In the genomic region with DNA sequence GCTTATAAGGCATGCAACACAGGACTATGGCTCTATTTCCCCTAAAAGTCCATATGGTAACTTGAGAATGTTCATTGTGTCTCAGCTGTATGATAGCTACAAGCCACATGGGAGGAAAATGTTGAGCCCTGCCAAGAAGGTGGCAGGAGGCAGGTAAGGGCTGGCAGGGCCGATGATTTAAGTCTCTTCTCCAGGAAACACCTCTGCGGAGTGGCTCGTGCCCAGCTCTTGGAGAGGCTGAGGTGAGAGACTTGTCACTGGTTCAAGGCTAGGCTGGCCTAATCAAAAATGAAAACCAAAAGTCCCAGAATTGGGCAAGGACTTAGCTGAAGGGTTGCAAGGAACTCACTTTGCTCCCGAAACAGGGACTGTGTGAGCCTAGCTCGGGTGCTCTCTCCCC, we compare ENCODE assay signal across 19 mouse cellular contexts. TPM values are rescaled to one million over a fixed set of nuclear protein-coding genes. Genes with fewer than 3 reads are reported as not detected.
DNase-seq lines count a peak whose midpoint lies in the region; ATAC-seq and TF ChIP-seq lines count a peak whose summit lies in the region.
"Had no signal": no experiment of that assay in that cellular context is flagged by ENCODE, and none has a peak within 500 bp of the region (broad histone marks: within the 10 kb centered on the region; RNA-seq: fewer than 3 reads in every experiment).

B3gnt4 (plus strand) TSS at position 301 of the 400 bp plus-strand sequence.

- H3K27ac ChIP-seq in neural tube, embryonic 12.5 days, result no peak within 1 kb of the TSS
- no peak within 1 kb of the TSS for H3K27ac ChIP-seq in hindbrain, embryonic 10.5 days
- H3K27ac ChIP-seq in limb, embryonic 12.5 days, result no peak within 1 kb of the TSS
- no peak within 1 kb of the TSS for H3K27ac ChIP-seq in neural tube, embryonic 14.5 days (ENCODE audit: low read depth, low read length)
- no peak within 1 kb of the TSS for H3K27ac ChIP-seq in layer of hippocampus, adult 2 months
- H3K27ac ChIP-seq: heart, embryonic 13.5 days; limb, embryonic 15.5 days; macrophage had no signal

- ATAC-seq in neural tube, embryonic 12.5 days (ENCODE audit: low FRiP score, low read depth), result no peak
- no peak for ATAC-seq in limb, embryonic 12.5 days (ENCODE audit: insufficient number of reproducible peaks, insufficient read depth, low FRiP score, low TSS enrichment, low read depth)
- no peak for ATAC-seq in neural tube, embryonic 14.5 days (ENCODE audit: low read depth)
- ATAC-seq: liver, postnatal 0 days had no signal

- no peak within 1 kb of the TSS for H3K4me3 ChIP-seq in neural tube, embryonic 12.5 days
- peak within 1 kb of the TSS; percentile 67; the same call in 1 of the 2 replicates for H3K4me3 ChIP-seq in hindbrain, embryonic 10.5 days
- peak within 1 kb of the TSS; percentile 57; the same call in 1 of the 2 replicates for H3K4me3 ChIP-seq in limb, embryonic 12.5 days (replicated peaks)
- H3K4me3 ChIP-seq in neural tube, embryonic 14.5 days (ENCODE audit: low read depth, low read length), result no peak within 1 kb of the TSS
- H3K4me3 ChIP-seq in layer of hippocampus, adult 2 months, result no peak within 1 kb of the TSS

- H3K4me2 ChIP-seq in neural tube, embryonic 12.5 days (replicated peaks), result peak within 1 kb of the TSS; percentile 82; the same call in 1 of the 2 replicates
- H3K4me2 ChIP-seq in limb, embryonic 12.5 days, result peak within 1 kb of the TSS; percentile 87
- peak within 1 kb of the TSS; percentile 72 for H3K4me2 ChIP-seq in neural tube, embryonic 14.5 days (ENCODE audit: low read depth, low read length)

- no peaks in the 10 kb centered on the region for H3K9me3 ChIP-seq in neural tube, embryonic 12.5 days
- no peaks in the 10 kb centered on the region for H3K9me3 ChIP-seq in hindbrain, embryonic 10.5 days
- no peaks in the 10 kb centered on the region for H3K9me3 ChIP-seq in limb, embryonic 12.5 days
- no peaks in the 10 kb centered on the region for H3K9me3 ChIP-seq in neural tube, embryonic 14.5 days (ENCODE audit: control insufficient read depth, low read length)
- H3K9me3 ChIP-seq: heart, embryonic 13.5 days; limb, embryonic 15.5 days had no signal

- WGBS in neural tube, embryonic 12.5 days, result 88% methylated on average over 5 of the region's 5 CpGs
- WGBS in hindbrain, embryonic 10.5 days, result 90% methylated on average over 5 of the region's 5 CpGs
- WGBS in limb, embryonic 12.5 days, result 90% methylated on average over 5 of the region's 5 CpGs
- WGBS in neural tube, embryonic 14.5 days, result 88% methylated on average over 5 of the region's 5 CpGs

- H3K27me3 ChIP-seq in neural tube, embryonic 12.5 days (replicated peaks), result peaks cover 7% of the 10 kb centered on the region; the same call in 1 of the 2 replicates
- H3K27me3 ChIP-seq in hindbrain, embryonic 10.5 days (ENCODE audit: insufficient read depth, poor library complexity, severe bottlenecking), result peaks cover 27% of the 10 kb centered on the region
- H3K27me3 ChIP-seq in limb, embryonic 12.5 days, result peaks cover 29% of the 10 kb centered on the region
- no peaks in the 10 kb centered on the region for H3K27me3 ChIP-seq in neural tube, embryonic 14.5 days (ENCODE audit: control insufficient read depth, insufficient read depth, low read length)

- peaks cover 12% of the 10 kb centered on the region for H3K4me1 ChIP-seq in neural tube, embryonic 12.5 days
- H3K4me1 ChIP-seq in hindbrain, embryonic 10.5 days (replicated peaks), result peaks cover 22% of the 10 kb centered on the region
- H3K4me1 ChIP-seq in limb, embryonic 12.5 days (replicated peaks), result peaks cover 14% of the 10 kb centered on the region
- H3K4me1 ChIP-seq in neural tube, embryonic 14.5 days (ENCODE audit: control insufficient read depth, insufficient read depth, low read length), result no peaks in the 10 kb centered on the region; the same call in 1 of the 2 replicates

- no peak for TF ChIP-seq CTCF in layer of hippocampus, adult 2 months (conservative IDR thresholded peaks at IDR 0.05)

- DNase-seq in neural tube, embryonic 10.5 days (ENCODE audit: extremely low spot score, low spot score), result no peak
- no peak for DNase-seq in hindbrain, embryonic 10.5 days (ENCODE audit: low spot score)
- DNase-seq in left cerebral cortex, postnatal 25 days (ENCODE audit: low spot score in 2 of 2), result no peak
- no peak for DNase-seq in lung, postnatal 4 days
- DNase-seq in layer of hippocampus, adult 2 months (ENCODE audit: low spot score in 2 of 2), result no peak
- DNase-seq: cerebellum, adult 11 months; cerebellum, postnatal 36 days; kidney, adult 18-20 months; layer of hippocampus, postnatal 36 days; liver, postnatal 0 days; right cerebral cortex, postnatal 4 days had no signal

- peaks cover 18% of the 10 kb centered on the region for H3K36me3 ChIP-seq in neural tube, embryonic 12.5 days
- H3K36me3 ChIP-seq in hindbrain, embryonic 10.5 days, result peaks cover 47% of the 10 kb centered on the region
- peaks cover 38% of the 10 kb centered on the region for H3K36me3 ChIP-seq in limb, embryonic 12.5 days
- H3K36me3 ChIP-seq in neural tube, embryonic 14.5 days (ENCODE audit: control insufficient read depth, insufficient read depth, low read length), result no peaks in the 10 kb centered on the region; the same call in 1 of the 2 replicates

- H3K9ac ChIP-seq in neural tube, embryonic 12.5 days, result no peak within 1 kb of the TSS
- no peak within 1 kb of the TSS for H3K9ac ChIP-seq in limb, embryonic 12.5 days (replicated peaks)
- H3K9ac ChIP-seq in neural tube, embryonic 14.5 days (replicated peaks; ENCODE audit: low read depth, low read length), result no peak within 1 kb of the TSS
- H3K9ac ChIP-seq: liver, postnatal 0 days had no signal

- intact Hi-C loops in left cerebral cortex, postnatal 25 days (cut with DNase I), result no loop called here

RNA-seq across cellular contexts. Expression of gene B3gnt4, which starts in this region (rescaled TPM):
- polyA plus RNA-seq in neural tube, embryonic 12.5 days (2016; fragmentation: Nextera tagmentation; extraction: Ambion mirVana), result 0.80 and 1.2 TPM in 2 replicates
- polyA plus RNA-seq in hindbrain, embryonic 10.5 days (2016; fragmentation: Nextera tagmentation; extraction: Ambion mirVana), result 1.3 and 1.4 TPM in 2 replicates
- 0.92 and 1.6 TPM in 2 replicates for polyA plus RNA-seq in limb, embryonic 12.5 days (2016; fragmentation: Nextera tagmentation; extraction: Ambion mirVana)
- polyA plus RNA-seq in neural tube, embryonic 14.5 days (2014; fragmentation: Nextera tagmentation; extraction: Ambion mirVana), result 0.79 and 1.3 TPM in 2 replicates
- total RNA-seq in left cerebral cortex, postnatal 25 days (2021), result 1 to 10 TPM; 1.1 TPM
- 1 to 10 TPM; 1.2 TPM for total RNA-seq in layer of hippocampus, adult 2 months (2021)
- total RNA-seq: gastrocnemius, postnatal 4 days; hematopoietic stem cell, adult 5-6 weeks had no signal
- polyA plus RNA-seq: liver, postnatal 0 days; macrophage had no signal

Comparison
In these comparisons a context has a peak if more than half of its experiments do, and no peak if none do; other contexts are left out.
1. H3K4me3 ChIP-seq: peak in hindbrain, embryonic 10.5 days (single experiment) and limb, embryonic 12.5 days (single experiment); none in neural tube, embryonic 12.5 days (single experiment), neural tube, embryonic 14.5 days (single experiment) and layer of hippocampus, adult 2 months (single experiment).
2. Peak in every context shown above with its lines, with median percentiles within 50 percentile points of each other: H3K4me2 ChIP-seq.